Mouse (Mus musculus): ENCODE data around the gene Pcyt1a. TPM values are rescaled to one million over a fixed set of nuclear protein-coding genes. Genes with fewer than 3 reads are reported as not detected.

Gene Pcyt1a
- polyA plus RNA-seq (2012; rRNA removed), result 18.9 and 19.7 TPM in 2 replicates

DNA sequence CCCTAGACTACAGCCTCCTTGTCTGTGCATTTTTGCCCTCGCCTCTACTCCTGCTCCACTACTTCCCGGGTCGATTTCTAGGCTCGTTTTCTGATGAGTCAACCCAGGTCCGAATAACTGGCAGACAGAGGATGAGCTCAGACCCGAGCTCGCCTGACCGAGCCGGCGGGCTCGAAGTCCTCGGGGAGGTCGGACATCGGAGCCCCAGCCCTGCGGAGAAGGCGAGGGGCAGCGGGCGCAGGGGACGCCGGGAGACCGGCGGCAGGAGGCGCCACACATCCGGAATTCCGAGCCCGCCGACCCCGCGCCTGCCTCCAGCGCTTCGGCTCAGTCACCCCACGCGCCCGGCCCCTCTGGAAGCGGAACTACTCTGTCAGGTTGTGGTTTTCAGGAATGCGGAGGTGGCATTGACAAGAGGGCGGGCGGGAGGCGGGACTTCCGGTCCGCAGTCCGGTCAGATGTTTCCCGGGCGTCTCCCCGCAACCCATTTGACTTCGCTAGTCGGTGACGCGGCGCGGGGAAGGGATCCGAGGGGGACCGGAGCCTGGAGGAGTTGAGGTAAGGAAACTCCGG, at the start of gene Pcyt1a:
Gene Pcyt1a (plus strand): TSS at position 448 of the 573 bp plus-strand sequence.

DNA sequence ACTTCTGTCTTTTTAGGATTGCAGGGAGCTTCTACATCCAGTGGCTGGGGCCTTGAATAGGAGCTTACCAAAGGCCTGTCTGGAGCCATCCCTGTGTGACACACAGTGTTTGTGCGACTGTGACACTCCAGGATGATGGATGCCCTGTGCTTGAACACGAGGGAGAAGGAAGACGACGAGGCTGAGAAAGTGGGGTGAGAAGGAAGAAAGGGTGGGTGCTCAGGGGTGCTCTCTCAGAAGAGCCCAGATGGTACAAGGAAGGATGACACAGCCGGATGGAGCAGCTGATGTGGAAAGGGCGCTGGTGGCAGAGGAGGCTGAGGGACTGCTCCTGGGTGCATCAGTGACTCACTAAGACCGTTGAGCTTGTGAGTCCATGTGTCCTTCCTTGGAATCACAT, 30.5 kb upstream of the Pcyt1a start, which contains the start of gene Tm4sf19:
Gene Tm4sf19 (plus strand): TSS at position 240 of the 400 bp plus-strand sequence.

DNA sequence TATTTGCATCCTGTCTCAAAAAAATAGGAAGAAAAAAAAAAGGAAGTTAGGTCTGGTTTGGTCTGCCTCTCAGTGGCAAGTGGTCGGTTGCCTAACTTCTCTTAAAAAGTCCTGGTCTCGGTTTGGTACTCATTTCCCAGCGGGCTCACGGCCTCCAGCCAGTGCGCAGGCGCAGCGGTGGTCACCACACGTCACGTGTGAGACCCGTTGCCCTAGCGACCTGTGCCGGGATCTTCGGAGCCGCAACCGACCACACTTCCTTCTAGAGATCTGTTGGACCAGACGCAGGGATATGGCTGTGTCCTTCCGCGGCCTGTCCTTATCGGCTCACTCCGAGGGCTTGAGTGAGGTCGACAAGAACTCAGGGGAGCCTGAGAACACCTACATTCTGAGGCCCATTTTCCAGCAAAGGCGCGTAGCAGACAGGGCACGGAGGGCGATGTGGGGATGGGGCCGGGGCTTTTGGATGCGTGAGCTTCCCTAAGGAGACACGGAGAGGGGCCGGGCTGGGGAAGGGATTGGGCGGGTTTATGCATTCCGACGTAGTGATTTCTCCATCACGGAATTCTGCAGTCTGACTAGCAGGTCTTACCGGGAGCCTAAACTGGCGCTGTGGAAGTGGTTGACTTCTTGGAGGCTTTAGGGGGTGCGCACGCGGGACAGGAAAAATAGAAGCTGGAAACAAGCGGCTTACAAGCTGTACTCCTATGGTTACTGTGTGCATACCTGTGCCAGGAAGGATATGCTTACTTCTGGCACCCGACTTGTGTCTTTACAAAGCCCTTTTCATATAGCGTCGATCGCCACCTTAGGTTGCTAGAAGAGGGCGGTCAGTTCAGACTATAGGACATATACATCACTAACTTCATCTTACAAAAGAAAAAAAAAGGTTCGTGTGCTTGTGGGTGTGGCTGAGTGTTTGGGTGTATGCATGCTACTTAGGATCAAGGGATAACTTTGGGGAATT, 10.9 kb upstream of the Pcyt1a start, which contains the start of gene Tctex1d2:
Gene Tctex1d2 (plus strand): TSS at position 186 of the 967 bp plus-strand sequence.

DNA sequence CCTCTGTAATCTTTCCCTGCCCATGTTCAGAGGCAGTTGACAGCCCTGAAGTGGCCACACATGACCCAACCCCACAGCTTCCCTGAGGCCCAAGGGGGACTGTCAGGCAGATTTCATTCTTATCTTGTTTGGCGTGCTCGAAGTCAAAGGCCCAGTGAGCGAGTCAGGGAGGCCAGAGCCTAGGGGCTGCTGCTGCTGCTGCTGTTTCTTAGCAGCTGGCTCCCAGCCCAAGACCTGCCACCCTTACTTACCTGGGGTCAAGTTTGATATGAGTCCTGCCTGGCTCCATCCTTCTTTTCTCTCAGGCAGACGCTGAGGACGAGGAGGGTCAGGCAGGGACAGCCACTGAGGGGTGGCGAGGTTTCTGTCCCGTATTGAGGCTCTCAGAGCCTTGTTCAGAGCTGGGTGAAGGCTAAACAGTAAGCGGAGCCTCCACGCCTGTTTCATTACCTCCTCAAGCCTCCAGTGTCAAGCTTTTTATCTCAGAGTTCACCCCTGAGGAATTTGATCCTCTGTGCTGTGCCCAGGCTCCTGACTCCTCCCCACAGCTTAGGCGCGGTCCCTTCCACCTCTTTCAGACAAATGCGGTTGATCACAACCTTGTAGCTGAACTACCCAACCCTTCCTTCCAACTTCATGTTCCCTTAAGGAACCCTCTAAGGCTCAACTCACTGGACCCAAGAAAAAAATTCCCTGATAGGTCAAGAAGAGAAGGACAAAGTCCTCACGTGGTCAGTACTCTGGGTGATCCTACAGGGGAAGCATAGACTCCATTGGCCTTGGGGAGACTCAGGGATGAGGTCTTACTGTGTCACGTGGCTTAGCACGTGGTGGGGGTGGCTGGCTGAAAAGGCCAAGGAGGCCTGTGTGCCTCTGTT, 56.8 kb downstream of the Pcyt1a start, which contains the start of gene Slc51a:
Gene Slc51a (minus strand): TSS at position 646 of the 878 bp plus-strand sequence.

DNA sequence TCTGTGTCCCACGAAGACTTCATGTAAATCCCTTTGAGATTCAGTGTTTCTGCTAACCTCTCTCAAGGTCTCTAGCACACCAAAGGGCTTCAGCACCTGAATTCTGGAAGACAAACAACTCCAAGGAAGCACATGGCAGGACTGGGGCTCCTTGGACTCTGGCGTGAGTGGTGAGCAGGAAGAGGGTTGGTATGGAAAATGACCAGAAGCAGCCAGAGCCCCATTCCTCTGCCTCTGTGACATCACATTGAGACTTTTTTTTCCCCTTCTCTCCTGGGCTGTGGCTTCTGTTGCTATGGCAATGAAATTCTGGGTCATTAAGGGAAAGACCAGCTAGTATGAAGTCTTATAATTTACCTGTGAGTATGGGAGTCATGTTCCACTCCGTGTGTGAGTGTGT, 65.2 kb downstream of the Pcyt1a start, which contains the start of gene Zdhhc19:
Gene Zdhhc19 (plus strand): TSS at position 301 of the 400 bp plus-strand sequence.

Other genes with a start within 250 kb of the Pcyt1a start
- gene Fbxo45, start 183.8 kb upstream of the Pcyt1a start, polyA plus RNA-seq (2012; rRNA removed), result 2.7 and 3.1 TPM in 2 replicates
- gene Wdr53, start 183.7 kb upstream of the Pcyt1a start, polyA plus RNA-seq (2012; rRNA removed), result 6.8 and 7.7 TPM in 2 replicates
- not detected in 2 replicates for gene Smco1, start 159.5 kb upstream of the Pcyt1a start, polyA plus RNA-seq (2012; rRNA removed)
- gene Rnf168, start 153.5 kb upstream of the Pcyt1a start, polyA plus RNA-seq (2012; rRNA removed), result 3.6 and 4.1 TPM in 2 replicates
- 5.2 and 7.5 TPM in 2 replicates for gene Ubxn7, start 98.7 kb upstream of the Pcyt1a start, polyA plus RNA-seq (2012; rRNA removed)
- 0.04 TPM in 1 of 2 replicates, not detected in the other for gene Tm4sf19, start 30.4 kb upstream of the Pcyt1a start, polyA plus RNA-seq (2012; rRNA removed)
- 3.7 and 4.5 TPM in 2 replicates for gene Tctex1d2, start 11.2 kb upstream of the Pcyt1a start, polyA plus RNA-seq (2012; rRNA removed)
- gene Slc51a, start 57.0 kb downstream of the Pcyt1a start, polyA plus RNA-seq (2012; rRNA removed), result 0.06 and 0.10 TPM in 2 replicates
- gene Zdhhc19, start 65.3 kb downstream of the Pcyt1a start, polyA plus RNA-seq (2012; rRNA removed), result not detected in 2 replicates
- 98.8 and 109 TPM in 2 replicates for gene Tfrc, start 178.0 kb downstream of the Pcyt1a start, polyA plus RNA-seq (2012; rRNA removed)
- gene Tnk2, start 213.0 kb downstream of the Pcyt1a start, polyA plus RNA-seq (2012; rRNA removed), result 7.6 and 8.7 TPM in 2 replicates

All from liver, embryonic 18 days (tissue).